Mouse (Mus musculus): Measurements from ENCODE around the gene Pbx1. TPM values are rescaled to one million over a fixed set of nuclear protein-coding genes. Genes with fewer than 3 reads are reported as not detected.

The Pbx1 gene
- polyA plus RNA-seq, 1 experiment from 2014 or later = 43.7 TPM

GRCm38 (mm10) chr1:168307275-168308182, 124.5 kb downstream of the Pbx1 start:
- ATAC-seq (ENCODE audit: insufficient number of reproducible peaks, low FRiP score, low TSS enrichment, low read depth) (no peak), DNase-seq (ENCODE audit: low spot score) (no peak)
- H3K27ac ChIP-seq (replicated peaks; ENCODE audit: low read depth, low read length) = no peak overlapping the region
- no peaks in the 10 kb centered on the region for H3K27me3 ChIP-seq (ENCODE audit: control insufficient read depth, insufficient read depth, low read length)
- H3K36me3 ChIP-seq (ENCODE audit: control insufficient read depth, insufficient read depth, low read length) = no peaks in the 10 kb centered on the region
- no peak overlapping the region for H3K4me3 ChIP-seq (ENCODE audit: low read depth, low read length)
- no peak overlapping the region for H3K4me2 ChIP-seq (ENCODE audit: low read depth, severe bottlenecking)
- no peaks in the 10 kb centered on the region for H3K9me3 ChIP-seq (ENCODE audit: control insufficient read depth, low read length)
- H3K4me1 ChIP-seq (ENCODE audit: control insufficient read depth, insufficient read depth, low read length) = no peaks in the 10 kb centered on the region
- no peak overlapping the region for H3K9ac ChIP-seq (ENCODE audit: low read length)
- 88% methylated on average over 14 of the region's 14 CpGs for WGBS

DNA sequence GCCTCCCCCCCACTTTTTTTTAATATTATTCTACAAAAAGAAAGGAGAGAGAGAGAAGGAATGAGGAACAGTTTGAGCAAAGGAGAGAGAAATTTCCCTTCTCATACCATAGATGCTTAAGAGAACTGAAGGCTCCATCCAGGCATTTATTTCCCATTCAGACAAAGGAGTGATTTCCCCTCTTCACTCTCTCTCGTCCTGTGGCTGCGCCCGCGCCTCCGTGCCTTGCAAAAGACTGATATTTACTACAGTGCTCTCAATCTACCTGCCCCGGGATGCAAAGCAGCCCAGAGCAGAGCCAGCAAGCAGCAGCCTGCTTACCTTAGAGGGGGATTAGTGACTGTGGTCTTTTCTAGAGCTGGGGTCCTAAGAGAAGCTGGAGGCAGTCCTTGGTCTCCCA, 131.6 kb downstream of the Pbx1 start:
- no peak for DNase-seq (ENCODE audit: low spot score)
- Histone ChIP-seq H3K9me3 (ENCODE audit: control insufficient read depth, low read length) (no peaks in the 10 kb centered on the region), H3K9ac (ENCODE audit: low read length) (peak overlapping the region; percentile 34; the same call in 1 of the 2 replicates), H3K36me3 (ENCODE audit: control insufficient read depth, insufficient read depth, low read length) (no peaks in the 10 kb centered on the region), H3K27ac (replicated peaks; ENCODE audit: low read depth, low read length) (no peak overlapping the region), H3K27me3 (ENCODE audit: control insufficient read depth, insufficient read depth, low read length) (no peaks in the 10 kb centered on the region), H3K4me1 (ENCODE audit: control insufficient read depth, insufficient read depth, low read length) (peaks cover 15% of the 10 kb centered on the region), H3K4me2 (ENCODE audit: low read depth, severe bottlenecking) (no peak overlapping the region), H3K4me3 (ENCODE audit: low read depth, low read length) (no peak overlapping the region)
- WGBS = 60% methylated on average over 6 of the region's 6 CpGs
- ATAC-seq (ENCODE audit: insufficient number of reproducible peaks, low FRiP score, low TSS enrichment, low read depth) = no peak

GRCm38 (mm10) chr1:168299928-168300365, 132.1 kb downstream of the Pbx1 start:
- Histone ChIP-seq H3K4me3 (ENCODE audit: low read depth, low read length) (no peak overlapping the region), H3K36me3 (ENCODE audit: control insufficient read depth, insufficient read depth, low read length) (no peaks in the 10 kb centered on the region), H3K9me3 (ENCODE audit: control insufficient read depth, low read length) (no peaks in the 10 kb centered on the region), H3K4me2 (ENCODE audit: low read depth, severe bottlenecking) (no peak overlapping the region), H3K27me3 (ENCODE audit: control insufficient read depth, insufficient read depth, low read length) (no peaks in the 10 kb centered on the region), H3K9ac (ENCODE audit: low read length) (no peak overlapping the region), H3K4me1 (ENCODE audit: control insufficient read depth, insufficient read depth, low read length) (peaks cover 15% of the 10 kb centered on the region), H3K27ac (replicated peaks; ENCODE audit: low read depth, low read length) (no peak overlapping the region)
- WGBS = 25% methylated on average over 12 of the region's 12 CpGs
- ATAC-seq (ENCODE audit: insufficient number of reproducible peaks, low FRiP score, low TSS enrichment, low read depth) = no peak
- peak; percentile 33 for DNase-seq (ENCODE audit: low spot score)

GRCm38 (mm10) chr1:168299181-168299580, 132.9 kb downstream of the Pbx1 start:
- no peak for DNase-seq (ENCODE audit: low spot score)
- Histone ChIP-seq H3K27me3 (ENCODE audit: control insufficient read depth, insufficient read depth, low read length) (no peaks in the 10 kb centered on the region), H3K36me3 (ENCODE audit: control insufficient read depth, insufficient read depth, low read length) (no peaks in the 10 kb centered on the region), H3K9me3 (ENCODE audit: control insufficient read depth, low read length) (no peaks in the 10 kb centered on the region), H3K9ac (ENCODE audit: low read length) (no peak overlapping the region), H3K4me1 (ENCODE audit: control insufficient read depth, insufficient read depth, low read length) (peaks cover 15% of the 10 kb centered on the region), H3K27ac (replicated peaks; ENCODE audit: low read depth, low read length) (no peak overlapping the region), H3K4me2 (ENCODE audit: low read depth, severe bottlenecking) (no peak overlapping the region), H3K4me3 (ENCODE audit: low read depth, low read length) (no peak overlapping the region)
- no peak for ATAC-seq (ENCODE audit: insufficient number of reproducible peaks, low FRiP score, low TSS enrichment, low read depth)
- WGBS = 91% methylated on average over 8 of the region's 8 CpGs

DNA sequence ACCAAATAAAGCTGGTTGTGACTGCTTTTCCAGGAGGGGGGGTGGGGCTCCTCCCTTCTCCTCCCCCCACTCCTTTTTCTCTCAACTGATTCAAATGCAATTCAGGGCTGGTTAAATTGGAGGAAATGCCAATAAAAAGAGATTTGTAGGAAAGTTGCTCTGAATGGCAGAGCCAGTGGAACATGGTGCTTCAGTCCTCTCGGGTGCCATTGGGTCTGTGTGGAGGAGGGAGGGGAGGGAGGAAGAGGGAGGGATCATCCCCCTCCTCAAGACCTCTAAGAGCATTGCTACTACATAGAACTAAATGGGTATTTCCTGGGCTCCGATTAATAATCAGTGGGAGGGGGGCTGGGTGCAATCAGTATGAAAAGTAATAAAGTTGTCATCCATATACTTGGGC, 135.8 kb downstream of the Pbx1 start:
- Histone ChIP-seq H3K9me3 (ENCODE audit: control insufficient read depth, low read length) (no peaks in the 10 kb centered on the region), H3K4me3 (ENCODE audit: low read depth, low read length) (no peak overlapping the region), H3K4me2 (ENCODE audit: low read depth, severe bottlenecking) (no peak overlapping the region), H3K4me1 (ENCODE audit: control insufficient read depth, insufficient read depth, low read length) (peaks cover 19% of the 10 kb centered on the region), H3K9ac (ENCODE audit: low read length) (no peak overlapping the region), H3K36me3 (ENCODE audit: control insufficient read depth, insufficient read depth, low read length) (no peaks in the 10 kb centered on the region), H3K27ac (replicated peaks; ENCODE audit: low read depth, low read length) (no peak overlapping the region), H3K27me3 (ENCODE audit: control insufficient read depth, insufficient read depth, low read length) (no peaks in the 10 kb centered on the region)
- ATAC-seq (ENCODE audit: insufficient number of reproducible peaks, low FRiP score, low TSS enrichment, low read depth) = peak; percentile 38; the same call in 1 of the 2 replicates
- 37% methylated on average over 2 of the region's 2 CpGs for WGBS
- no peak for DNase-seq (ENCODE audit: low spot score)

DNA sequence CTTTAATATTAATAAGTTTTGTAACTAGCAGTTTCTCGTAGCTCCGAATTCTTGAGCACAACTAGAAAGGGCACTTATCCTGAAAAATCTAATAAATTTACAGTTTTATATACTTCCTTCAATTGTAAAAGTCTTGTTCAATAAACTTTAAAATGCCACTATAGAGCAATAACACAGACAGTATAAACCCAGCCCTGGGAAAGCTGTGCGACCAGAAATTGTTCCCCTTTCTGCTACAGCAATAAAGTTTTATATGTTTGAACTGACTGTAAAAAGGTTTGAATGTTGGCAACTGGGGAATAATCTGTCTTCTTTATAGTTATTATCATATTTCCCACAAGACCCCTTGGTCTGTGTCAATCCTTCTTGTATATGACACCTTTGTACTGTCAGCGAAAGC, 136.3 kb downstream of the Pbx1 start:
- 61% methylated on average over 4 of the region's 4 CpGs for WGBS
- Histone ChIP-seq H3K4me3 (ENCODE audit: low read depth, low read length) (no peak overlapping the region), H3K36me3 (ENCODE audit: control insufficient read depth, insufficient read depth, low read length) (no peaks in the 10 kb centered on the region), H3K27ac (replicated peaks; ENCODE audit: low read depth, low read length) (no peak overlapping the region), H3K27me3 (ENCODE audit: control insufficient read depth, insufficient read depth, low read length) (no peaks in the 10 kb centered on the region), H3K4me2 (ENCODE audit: low read depth, severe bottlenecking) (no peak overlapping the region), H3K9me3 (ENCODE audit: control insufficient read depth, low read length) (no peaks in the 10 kb centered on the region), H3K4me1 (ENCODE audit: control insufficient read depth, insufficient read depth, low read length) (peaks cover 16% of the 10 kb centered on the region), H3K9ac (ENCODE audit: low read length) (no peak overlapping the region)
- ATAC-seq (ENCODE audit: insufficient number of reproducible peaks, low FRiP score, low TSS enrichment, low read depth) (0 out of 2 replicates have a peak, but pooled peaks have one; percentile 4), DNase-seq (ENCODE audit: low spot score) (no peak)

- Histone ChIP-seq H3K27ac (replicated peaks; ENCODE audit: low read depth, low read length) (no peak overlapping the region), H3K27me3 (ENCODE audit: control insufficient read depth, insufficient read depth, low read length) (no peaks in the 10 kb centered on the region), H3K4me3 (ENCODE audit: low read depth, low read length) (no peak overlapping the region), H3K9me3 (ENCODE audit: control insufficient read depth, low read length) (no peaks in the 10 kb centered on the region), H3K4me2 (ENCODE audit: low read depth, severe bottlenecking) (no peak overlapping the region), H3K4me1 (ENCODE audit: control insufficient read depth, insufficient read depth, low read length) (peaks cover 12% of the 10 kb centered on the region), H3K36me3 (ENCODE audit: control insufficient read depth, insufficient read depth, low read length) (no peaks in the 10 kb centered on the region), H3K9ac (ENCODE audit: low read length) (no peak overlapping the region)
- no peak for ATAC-seq (ENCODE audit: insufficient number of reproducible peaks, low FRiP score, low TSS enrichment, low read depth)
- 97% methylated on average over 1 of the region's 1 CpGs for WGBS
- no peak for DNase-seq (ENCODE audit: low spot score)
These were observed 138.4 kb downstream of the Pbx1 start for GRCm38 (mm10) chr1:168293673-168294072.

- Histone ChIP-seq H3K4me3 (ENCODE audit: low read depth, low read length) (no peak overlapping the region), H3K4me2 (ENCODE audit: low read depth, severe bottlenecking) (no peak overlapping the region), H3K9me3 (ENCODE audit: control insufficient read depth, low read length) (no peaks in the 10 kb centered on the region), H3K36me3 (ENCODE audit: control insufficient read depth, insufficient read depth, low read length) (no peaks in the 10 kb centered on the region), H3K27ac (replicated peaks; ENCODE audit: low read depth, low read length) (no peak overlapping the region), H3K27me3 (ENCODE audit: control insufficient read depth, insufficient read depth, low read length) (no peaks in the 10 kb centered on the region), H3K9ac (ENCODE audit: low read length) (no peak overlapping the region), H3K4me1 (ENCODE audit: control insufficient read depth, insufficient read depth, low read length) (peaks cover 18% of the 10 kb centered on the region)
- WGBS = 89% methylated on average over 9 of the region's 9 CpGs
- DNase-seq (ENCODE audit: low spot score) (no peak), ATAC-seq (ENCODE audit: insufficient number of reproducible peaks, low FRiP score, low TSS enrichment, low read depth) (no peak)
These were observed 140.0 kb downstream of the Pbx1 start for GRCm38 (mm10) chr1:168292106-168292505.
